Mouse (Mus musculus): ENCODE data around the gene Klhl32. TPM values are rescaled to one million over a fixed set of nuclear protein-coding genes. Genes with fewer than 3 reads are reported as not detected.

The Klhl32 gene
- polyA plus RNA-seq, 1 experiment from 2014 or later, result 0.77 TPM

GRCm38 (mm10) chr4:24598637-24599036 lies 252.3 kb downstream of the Klhl32 start:
- DNase-seq (ENCODE audit: low read depth, low spot score), result no peak
- in situ Hi-C loops (cut with MboI; ENCODE audit: low pct_unique_long_range_greater_than_20kb), result no loop called here
- ChIA-PET POLR2A (no interaction called here), CTCF (interaction anchor here (1.2 kb wide), 1 partner anchor 11 kb away, joined by 3 read pairs; no protein-coding TSS in a partner anchor)
- ATAC-seq, result no peak
- TF ChIP-seq CTCF (IDR thresholded peaks at IDR 0.05), result no peak
- H3K27me3 ChIP-seq, result no peaks in the 10 kb centered on the region

- in situ Hi-C loops (cut with MboI; ENCODE audit: low pct_unique_long_range_greater_than_20kb), result no loop called here
- TF ChIP-seq CTCF (IDR thresholded peaks at IDR 0.05), result no peak
- ATAC-seq (no peak), DNase-seq (ENCODE audit: low read depth, low spot score) (no peak)
- ChIA-PET POLR2A (no interaction called here), CTCF (interaction anchor here (0.9 kb wide), 1 partner anchor 13 kb away, joined by 3 read pairs; no protein-coding TSS in a partner anchor)
- no peaks in the 10 kb centered on the region for H3K27me3 ChIP-seq
Observed at GRCm38 (mm10) chr4:24596942-24597611, 253.8 kb downstream of the Klhl32 start.

GRCm38 (mm10) chr4:24594824-24595223 lies 256.1 kb downstream of the Klhl32 start:
- CTCF ChIA-PET, result interaction anchor here (2.1 kb wide), 1 partner anchor 11 kb away, joined by 5 read pairs; no protein-coding TSS in a partner anchor
- POLR2A ChIA-PET, result no interaction called here
- ATAC-seq (no peak), DNase-seq (ENCODE audit: low read depth, low spot score) (no peak)
- TF ChIP-seq CTCF (IDR thresholded peaks at IDR 0.05), result no peak
- in situ Hi-C loops (cut with MboI; ENCODE audit: low pct_unique_long_range_greater_than_20kb), result no loop called here
- H3K27me3 ChIP-seq, result no peaks in the 10 kb centered on the region

- in situ Hi-C loops (cut with MboI; ENCODE audit: low pct_unique_long_range_greater_than_20kb), result no loop called here
- no peaks in the 10 kb centered on the region for H3K27me3 ChIP-seq
- ChIA-PET POLR2A (no interaction called here), CTCF (interaction anchor here (1.1 to 1.3 kb wide), 2 partner anchors 12 to 13 kb away, joined by 3 to 5 read pairs; no protein-coding TSS in a partner anchor)
- TF ChIP-seq CTCF (IDR thresholded peaks at IDR 0.05), result no peak
- ATAC-seq (no peak), DNase-seq (ENCODE audit: low read depth, low spot score) (no peak)
Observed at GRCm38 (mm10) chr4:24583997-24584396, 266.9 kb downstream of the Klhl32 start.

- in situ Hi-C loops (cut with MboI; ENCODE audit: low pct_unique_long_range_greater_than_20kb), result no loop called here
- DNase-seq (ENCODE audit: low read depth, low spot score) (no peak), ATAC-seq (no peak)
- H3K27me3 ChIP-seq, result no peaks in the 10 kb centered on the region
- ChIA-PET CTCF (interaction anchor here (1.2 kb wide), 1 partner anchor 333 kb away, joined by 4 read pairs; no protein-coding TSS in a partner anchor), POLR2A (no interaction called here)
- TF ChIP-seq CTCF (IDR thresholded peaks at IDR 0.05), result no peak
Observed at GRCm38 (mm10) chr4:24582295-24582694, 268.6 kb downstream of the Klhl32 start.

GRCm38 (mm10) chr4:24577594-24577993 lies 273.3 kb downstream of the Klhl32 start:
- H3K27me3 ChIP-seq, result no peaks in the 10 kb centered on the region
- in situ Hi-C loops (cut with MboI; ENCODE audit: low pct_unique_long_range_greater_than_20kb), result loop anchor here (10.0 kb wide), 1 partner anchor 323 kb away; no protein-coding TSS in a partner anchor
- no peak for TF ChIP-seq CTCF (IDR thresholded peaks at IDR 0.05)
- no peak for ATAC-seq
- no peak for DNase-seq (ENCODE audit: low read depth, low spot score)
- POLR2A ChIA-PET, result no interaction called here
- CTCF ChIA-PET, result interaction anchor here (1.4 kb wide), 1 partner anchor 328 kb away, joined by 3 read pairs; no protein-coding TSS in a partner anchor

GRCm38 (mm10) chr4:24574276-24574675 lies 276.6 kb downstream of the Klhl32 start:
- POLR2A ChIA-PET, result no interaction called here
- no peaks in the 10 kb centered on the region for H3K27me3 ChIP-seq
- CTCF ChIA-PET, result interaction anchor here (1.2 kb wide), 1 partner anchor 29 kb away, joined by 3 read pairs; no protein-coding TSS in a partner anchor
- TF ChIP-seq CTCF (IDR thresholded peaks at IDR 0.05), result peak; percentile 95
- ATAC-seq (peak; percentile 76), DNase-seq (ENCODE audit: low read depth, low spot score) (no peak)
- in situ Hi-C loops (cut with MboI; ENCODE audit: low pct_unique_long_range_greater_than_20kb), result loop anchor here (10.0 kb wide), 1 partner anchor 319 kb away; no protein-coding TSS in a partner anchor

- in situ Hi-C loops (cut with MboI; ENCODE audit: low pct_unique_long_range_greater_than_20kb), result no loop called here
- ATAC-seq (peak; percentile 74), DNase-seq (ENCODE audit: low read depth, low spot score) (no peak)
- CTCF ChIA-PET, result interaction anchor here (2.1 kb wide), 1 partner anchor 20 kb away, joined by 6 read pairs; no protein-coding TSS in a partner anchor
- no peaks in the 10 kb centered on the region for H3K27me3 ChIP-seq
- POLR2A ChIA-PET, result no interaction called here
- no peak for TF ChIP-seq CTCF (IDR thresholded peaks at IDR 0.05)
Observed at GRCm38 (mm10) chr4:24568989-24569556, 281.9 kb downstream of the Klhl32 start.

GRCm38 (mm10) chr4:24568026-24568425 lies 282.9 kb downstream of the Klhl32 start:
- CTCF ChIA-PET, result no interaction called here
- TF ChIP-seq CTCF (IDR thresholded peaks at IDR 0.05), result no peak
- DNase-seq (ENCODE audit: low read depth, low spot score), result no peak
- in situ Hi-C loops (cut with MboI; ENCODE audit: low pct_unique_long_range_greater_than_20kb), result no loop called here
- H3K27me3 ChIP-seq, result no peaks in the 10 kb centered on the region
- no peak for ATAC-seq
- POLR2A ChIA-PET, result no interaction called here

Other genes starting within 250 kb of the Klhl32 start
- 23.2 TPM for gene Ndufaf4, start 47.0 kb upstream of the Klhl32 start, polyA plus RNA-seq (2021)
- 0.64 TPM for gene Gpr63, start 115.3 kb upstream of the Klhl32 start, polyA plus RNA-seq (2021)

Measured in Patski (cell line).